Mouse (Mus musculus) hindbrain, embryonic 16.5 days (tissue): ENCODE data around the gene BC051019. TPM values are rescaled to one million over a fixed set of nuclear protein-coding genes. Genes with fewer than 3 reads are reported as not detected.

ENCODE experiments used
- ATAC-seq: fragments of 200-750 bp; cut with Nextera tagmentation; 2 replicates; pipeline ENCODE4 v1.8.0; 2017; ENCODE audit warnings: moderate TSS enrichment, moderate library complexity
- H3K27ac ChIP-seq: fragments of 300-500 bp; sonication (generic); 2 replicates; pipeline ENCODE4 v1.5.1; 2014; ENCODE audit warnings: low read depth, mild to moderate bottlenecking, control low read depth, low read length, moderate library complexity
- H3K27me3 ChIP-seq: fragments of 300-500 bp; sonication (generic); replicated peaks from 2 replicates; pipeline ENCODE4 v1.6.1; 2014; ENCODE audit warnings: low read length; ENCODE audit not compliant: control insufficient read depth, insufficient read depth
- H3K36me3 ChIP-seq: fragments of 300-500 bp; sonication (generic); 2 replicates; pipeline ENCODE4 v1.6.1; 2014; ENCODE audit warnings: mild to moderate bottlenecking, low read length, moderate library complexity, mixed read lengths; ENCODE audit not compliant: control insufficient read depth, insufficient read depth
- H3K4me1 ChIP-seq: fragments of 300-500 bp; sonication (generic); 2 replicates; pipeline ENCODE4 v1.6.1; 2014; ENCODE audit warnings: low read depth, low read length; ENCODE audit not compliant: control insufficient read depth, insufficient read depth
- H3K4me2 ChIP-seq: fragments of 300-500 bp; sonication (generic); 2 replicates; pipeline ENCODE4 v1.6.1; 2014; ENCODE audit warnings: mild to moderate bottlenecking, low read length, control low read depth, moderate library complexity
- H3K4me3 ChIP-seq: fragments of 300-500 bp; sonication (generic); 2 replicates; pipeline ENCODE4 v1.5.1; 2014; ENCODE audit warnings: mild to moderate bottlenecking, low read length, control low read depth, moderate library complexity
- H3K9ac ChIP-seq: fragments of 300-500 bp; sonication (generic); 2 replicates; pipeline ENCODE4 v1.6.1; 2014; ENCODE audit warnings: low read depth, mild to moderate bottlenecking, control low read depth, low read length, moderate library complexity
- H3K9me3 ChIP-seq: fragments of 300-500 bp; sonication (generic); 2 replicates; pipeline ENCODE4 v1.6.1; 2014; ENCODE audit warnings: mild to moderate bottlenecking, low read length, moderate library complexity; ENCODE audit not compliant: control insufficient read depth
- WGBS: fragments of 180-500 bp; shearing (Covaris S2); extraction: QIAGEN DNeasy Blood & Tissue Kit; methylation state at CpG from one replicate; pipeline ENCODE4 v1.1.7; 2014; 5-methylcytosine and 5-hydroxymethylcytosine counted together
- polyA plus RNA-seq: library from polyadenylated mRNA; unstranded; fragments of >200 nt; fragmentation: Nextera tagmentation; extraction: Ambion mirVana; gene quantifications from 2 replicates; pipeline ENCODE4 v1.2.1, GENCODE M21; 2015

The BC051019 gene
- polyA plus RNA-seq = 0.28 and 0.31 TPM in 2 replicates

DNA sequence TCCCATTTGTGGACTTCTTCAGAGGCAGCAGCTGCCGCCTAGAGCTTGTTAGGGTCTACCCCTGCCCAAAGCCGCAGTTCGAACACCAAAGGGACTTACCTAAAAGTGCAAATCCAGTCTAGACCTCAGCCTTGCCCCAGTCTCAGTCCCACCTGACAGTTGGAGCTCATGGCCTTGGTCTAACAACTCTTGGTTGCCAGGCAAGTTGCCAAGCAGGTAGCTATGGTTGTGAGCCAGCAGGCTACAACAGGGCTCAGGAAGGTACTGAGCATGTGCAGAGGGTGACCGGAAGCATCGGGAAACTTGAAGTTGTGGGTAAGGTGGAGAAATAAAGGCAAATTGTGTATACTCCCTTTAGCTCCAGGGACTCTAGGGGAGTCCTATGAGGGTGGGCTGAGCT, at the start of gene BC051019:
Gene BC051019 (minus strand): TSS at position 154 of the 400 bp plus-strand sequence.
- Histone ChIP-seq H3K4me2 (no peak within 1 kb of the TSS), H3K9ac (no peak within 1 kb of the TSS), H3K27me3 (no peaks in the 10 kb centered on the region), H3K9me3 (no peaks in the 10 kb centered on the region), H3K4me3 (no peak within 1 kb of the TSS), H3K4me1 (no peaks in the 10 kb centered on the region), H3K27ac (no peak within 1 kb of the TSS), H3K36me3 (no peaks in the 10 kb centered on the region)
- 98% methylated on average over 5 of the region's 5 CpGs for WGBS
- ATAC-seq = no peak

GRCm38 (mm10) chr7:109772251-109772650, 48.6 kb upstream of the BC051019 start:
- no peak overlapping the region for H3K4me3 ChIP-seq
- no peaks in the 10 kb centered on the region for H3K9me3 ChIP-seq
- H3K36me3 ChIP-seq = no peaks in the 10 kb centered on the region
- no peak overlapping the region for H3K9ac ChIP-seq
- no peaks in the 10 kb centered on the region for H3K27me3 ChIP-seq
- H3K4me1 ChIP-seq = no peaks in the 10 kb centered on the region
- no peak overlapping the region for H3K4me2 ChIP-seq
- no peak for ATAC-seq
- H3K27ac ChIP-seq = no peak overlapping the region

DNA sequence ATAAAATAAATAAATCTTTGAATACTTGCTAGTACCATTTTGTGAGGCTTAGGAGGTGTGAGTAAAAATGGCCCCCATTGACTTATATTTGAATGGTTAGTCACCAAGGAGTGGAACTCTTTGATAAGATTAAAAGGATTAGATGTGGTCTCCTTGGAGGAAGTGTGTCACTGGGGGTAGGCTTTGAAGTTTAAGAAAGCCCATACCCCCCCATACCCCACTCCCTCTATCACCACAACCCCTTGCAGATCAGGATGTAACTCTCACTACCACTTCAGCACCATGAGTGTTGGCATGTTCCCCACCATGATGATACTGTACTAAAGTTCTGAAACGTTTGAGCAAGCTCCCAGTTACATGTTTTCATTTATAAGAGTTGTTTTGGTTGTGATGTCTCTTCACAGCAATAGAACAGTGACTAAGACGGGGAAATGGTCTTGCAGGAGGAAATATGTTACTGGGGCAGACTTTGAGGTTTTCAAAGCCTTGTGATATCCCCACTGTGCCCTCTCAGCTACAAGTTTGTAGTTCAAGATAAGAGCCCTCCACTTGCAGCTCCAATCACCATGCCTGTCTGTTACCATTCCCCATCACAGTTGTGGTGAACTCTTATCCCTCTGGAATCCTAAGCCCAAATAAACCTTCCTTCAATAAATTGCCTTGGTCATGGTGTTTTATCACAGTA, 45.2 kb upstream of the BC051019 start:
- ATAC-seq = no peak
- no peaks in the 10 kb centered on the region for H3K4me1 ChIP-seq
- WGBS = 71% methylated on average over 2 of the region's 2 CpGs

GRCm38 (mm10) chr7:109767575-109768350, 44.1 kb upstream of the BC051019 start:
- no peaks in the 10 kb centered on the region for H3K9me3 ChIP-seq
- 87% methylated on average over 7 of the region's 7 CpGs for WGBS
- no peak for ATAC-seq

More for the DNA sequence above, 45.2 kb upstream of the BC051019 start:
- Histone ChIP-seq H3K36me3 (no peaks in the 10 kb centered on the region), H3K4me3 (no peak overlapping the region), H3K4me2 (no peak overlapping the region), H3K27me3 (no peaks in the 10 kb centered on the region), H3K9ac (no peak overlapping the region), H3K27ac (no peak overlapping the region), H3K9me3 (no peaks in the 10 kb centered on the region)

GRCm38 (mm10) chr7:109764009-109764408, 40.4 kb upstream of the BC051019 start:
- ATAC-seq = no peak
- WGBS = 78% methylated on average over 2 of the region's 2 CpGs
- Histone ChIP-seq H3K36me3 (no peaks in the 10 kb centered on the region), H3K9me3 (no peaks in the 10 kb centered on the region), H3K4me3 (no peak overlapping the region), H3K4me1 (no peaks in the 10 kb centered on the region), H3K9ac (no peak overlapping the region), H3K27me3 (no peaks in the 10 kb centered on the region), H3K27ac (no peak overlapping the region), H3K4me2 (no peak overlapping the region)

More at GRCm38 (mm10) chr7:109767575-109768350, 44.1 kb upstream of the BC051019 start:
- no peaks in the 10 kb centered on the region for H3K4me1 ChIP-seq
- no peaks in the 10 kb centered on the region for H3K36me3 ChIP-seq
- no peak overlapping the region for H3K27ac ChIP-seq
- no peak overlapping the region for H3K9ac ChIP-seq
- H3K4me3 ChIP-seq = no peak overlapping the region
- no peaks in the 10 kb centered on the region for H3K27me3 ChIP-seq
- H3K4me2 ChIP-seq = no peak overlapping the region

- Histone ChIP-seq H3K4me1 (peaks cover 14% of the 10 kb centered on the region), H3K9ac (no peak overlapping the region), H3K27ac (no peak overlapping the region), H3K4me3 (no peak overlapping the region), H3K36me3 (no peaks in the 10 kb centered on the region), H3K9me3 (no peaks in the 10 kb centered on the region), H3K27me3 (no peaks in the 10 kb centered on the region), H3K4me2 (no peak overlapping the region)
- ATAC-seq = no peak
- WGBS = 87% methylated on average over 3 of the region's 3 CpGs
Observed at GRCm38 (mm10) chr7:109756291-109756690, 32.6 kb upstream of the BC051019 start.

GRCm38 (mm10) chr7:109754034-109754433, 30.4 kb upstream of the BC051019 start:
- Histone ChIP-seq H3K36me3 (peaks cover 3% of the 10 kb centered on the region; the same call in 1 of the 2 replicates), H3K9me3 (no peaks in the 10 kb centered on the region)
- WGBS = 93% methylated on average over 8 of the region's 8 CpGs

DNA sequence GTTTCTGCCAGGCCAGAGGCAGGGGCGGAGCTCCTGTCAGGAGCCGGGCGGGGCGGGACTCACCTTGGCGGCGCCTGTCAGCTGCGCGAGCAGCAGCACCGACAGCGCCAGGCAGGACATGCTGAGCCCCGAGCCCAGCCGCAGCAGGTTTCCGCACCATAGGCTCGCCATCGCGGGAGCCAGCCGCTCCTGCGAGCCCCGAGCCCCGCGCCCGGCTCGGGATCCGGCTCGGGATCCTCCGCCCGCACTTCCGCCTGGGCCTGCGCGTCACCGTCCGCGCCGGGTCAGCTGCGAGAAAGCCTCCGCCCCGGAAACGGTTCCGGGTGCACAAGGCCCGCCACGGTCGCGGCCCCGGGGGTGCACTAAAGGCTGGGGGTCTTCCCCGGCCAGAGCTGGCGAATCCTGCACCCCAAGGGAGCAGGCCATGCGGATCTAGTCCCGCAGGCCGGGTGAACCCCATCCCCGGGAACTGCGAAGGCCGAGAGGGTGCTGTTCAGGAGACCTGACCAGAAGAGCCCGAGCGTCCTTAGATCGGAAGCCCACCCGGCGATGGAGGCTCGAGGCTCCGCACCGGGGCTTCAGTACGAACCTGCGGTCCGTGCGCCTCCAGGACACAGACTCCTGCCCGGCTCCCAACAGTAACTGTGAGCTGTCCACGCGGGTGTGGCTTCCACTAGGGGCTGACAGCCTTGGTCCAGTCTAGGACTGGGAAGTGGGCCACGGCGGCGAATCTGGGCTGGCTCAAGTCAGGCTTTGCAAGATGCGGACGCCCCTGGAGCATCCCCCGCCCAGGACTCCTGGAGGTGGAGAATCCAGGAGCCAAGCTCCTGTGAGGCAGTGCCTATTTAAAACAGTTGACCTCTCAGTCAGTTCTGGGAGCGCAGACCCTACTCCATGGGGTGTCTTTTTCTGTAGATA, 28.6 kb upstream of the BC051019 start, which contains the start of gene Tmem9b:
Gene Tmem9b (minus strand): TSS at position 868 of the 918 bp plus-strand sequence.
- Histone ChIP-seq H3K9ac (peak within 1 kb of the TSS; percentile 95), H3K27ac (peak within 1 kb of the TSS; percentile 87), H3K36me3 (peaks cover 5% of the 10 kb centered on the region; the same call in 1 of the 2 replicates), H3K4me3 (peak within 1 kb of the TSS; percentile 68), H3K4me2 (peak within 1 kb of the TSS; percentile 66), H3K4me1 (peaks cover 21% of the 10 kb centered on the region), H3K9me3 (no peaks in the 10 kb centered on the region), H3K27me3 (no peaks in the 10 kb centered on the region)
- WGBS = 1% methylated on average over 43 of the region's 74 CpGs
- peak; percentile 95 for ATAC-seq

More at GRCm38 (mm10) chr7:109754034-109754433, 30.4 kb upstream of the BC051019 start:
- no peak overlapping the region for H3K27ac ChIP-seq
- no peak overlapping the region for H3K4me3 ChIP-seq
- H3K27me3 ChIP-seq = no peaks in the 10 kb centered on the region
- H3K4me2 ChIP-seq = no peak overlapping the region
- no peak overlapping the region for H3K9ac ChIP-seq
- peaks cover 21% of the 10 kb centered on the region for H3K4me1 ChIP-seq
- no peak for ATAC-seq
